Mouse (Mus musculus) midbrain, embryonic 11.5 days (tissue): ENCODE measurements at regions not wholly inside any gene's neighbourhood (a gene's known extent, or its start where the extent isn't known, plus 50 kb on each side); places are given as distances from the start of the nearest gene placed in this dataset.

ENCODE experiments used
- ATAC-seq: fragments of 200-750 bp; cut with Nextera tagmentation; 2 replicates; pipeline ENCODE4 v1.8.0; 2017; ENCODE audit warnings: moderate TSS enrichment, moderate library complexity; ENCODE audit not compliant: low FRiP score
- DNase-seq: peaks from one replicate; pipeline ENCODE4 v3.0.0; 2015; ENCODE audit warnings: low spot score; ENCODE audit errors: missing footprints
- H3K27ac ChIP-seq: fragments of 300-500 bp; sonication (generic); 2 replicates; pipeline ENCODE4 v1.5.1; 2014; ENCODE audit warnings: low read depth, low read length
- H3K27me3 ChIP-seq: fragments of 300-500 bp; sonication (generic); 2 replicates; pipeline ENCODE4 v1.6.1; 2014; ENCODE audit warnings: mild to moderate bottlenecking, low read length, moderate library complexity, mixed read lengths; ENCODE audit not compliant: control insufficient read depth, insufficient read depth
- H3K36me3 ChIP-seq: fragments of 300-500 bp; sonication (generic); 2 replicates; pipeline ENCODE4 v1.6.1; 2014; ENCODE audit warnings: mild to moderate bottlenecking, low read length, moderate library complexity, mixed read lengths; ENCODE audit not compliant: control insufficient read depth, insufficient read depth
- H3K4me1 ChIP-seq: fragments of 300-500 bp; sonication (generic); 2 replicates; pipeline ENCODE4 v1.6.1; 2014; ENCODE audit warnings: low read length; ENCODE audit not compliant: control insufficient read depth, insufficient read depth
- H3K4me2 ChIP-seq: fragments of 300-500 bp; sonication (generic); 2 replicates; pipeline ENCODE4 v1.6.1; 2014; ENCODE audit warnings: mild to moderate bottlenecking, moderate library complexity
- H3K4me3 ChIP-seq: fragments of 300-500 bp; sonication (generic); 2 replicates; pipeline ENCODE4 v1.5.1; 2014; ENCODE audit warnings: low read depth, low read length
- H3K9ac ChIP-seq: fragments of 300-500 bp; sonication (generic); 2 replicates; pipeline ENCODE4 v1.6.1; 2014; ENCODE audit warnings: low read length
- H3K9me3 ChIP-seq: fragments of 300-500 bp; sonication (generic); 2 replicates; pipeline ENCODE4 v1.6.1; 2016; ENCODE audit warnings: low read length; ENCODE audit not compliant: control insufficient read depth
- WGBS: fragments of 180-500 bp; shearing (Covaris S2); extraction: QIAGEN DNeasy Blood & Tissue Kit; methylation state at CpG from one replicate; pipeline ENCODE4 v1.1.7; 2014; 5-methylcytosine and 5-hydroxymethylcytosine counted together

GRCm38 (mm10) chr10:44708830-44709229 is 180.5 kb upstream of the Prdm1 start:
- ATAC-seq = no peak
- no peak overlapping the region for H3K27ac ChIP-seq

GRCm38 (mm10) chr10:44704143-44704542 is 175.8 kb upstream of the Prdm1 start:
- no peaks in the 10 kb centered on the region for H3K9me3 ChIP-seq
- no peaks in the 10 kb centered on the region for H3K4me1 ChIP-seq
- DNase-seq (no peak), ATAC-seq (no peak)
- H3K36me3 ChIP-seq = no peaks in the 10 kb centered on the region
- H3K4me2 ChIP-seq = no peak overlapping the region
- no peak overlapping the region for H3K27ac ChIP-seq
- H3K4me3 ChIP-seq = no peak overlapping the region
- no peaks in the 10 kb centered on the region for H3K27me3 ChIP-seq
- H3K9ac ChIP-seq = no peak overlapping the region
- WGBS = 87% methylated on average over 3 of the region's 3 CpGs

More at GRCm38 (mm10) chr10:44708830-44709229, 180.5 kb upstream of the Prdm1 start:
- Histone ChIP-seq H3K27me3 (no peaks in the 10 kb centered on the region), H3K36me3 (no peaks in the 10 kb centered on the region), H3K4me1 (no peaks in the 10 kb centered on the region), H3K4me2 (no peak overlapping the region), H3K4me3 (no peak overlapping the region), H3K9me3 (no peaks in the 10 kb centered on the region), H3K9ac (no peak overlapping the region)
- no peak for DNase-seq
- whole genome bisulfite sequencing = 92% methylated on average over 4 of the region's 4 CpGs

- Histone ChIP-seq H3K4me2 (no peak overlapping the region), H3K36me3 (no peaks in the 10 kb centered on the region), H3K9ac (no peak overlapping the region), H3K4me1 (no peaks in the 10 kb centered on the region), H3K9me3 (no peaks in the 10 kb centered on the region), H3K27ac (no peak overlapping the region), H3K4me3 (no peak overlapping the region), H3K27me3 (no peaks in the 10 kb centered on the region)
- ATAC-seq = no peak
- WGBS = 83% methylated on average over 5 of the region's 5 CpGs
- no peak for DNase-seq
Measured at GRCm38 (mm10) chr10:44702108-44702507, 173.8 kb upstream of the Prdm1 start.

- H3K4me3 ChIP-seq = no peak overlapping the region
- no peaks in the 10 kb centered on the region for H3K27me3 ChIP-seq
- DNase-seq (no peak), ATAC-seq (no peak)
- H3K9me3 ChIP-seq = no peaks in the 10 kb centered on the region
- no peaks in the 10 kb centered on the region for H3K36me3 ChIP-seq
- no peaks in the 10 kb centered on the region for H3K4me1 ChIP-seq
- no peak overlapping the region for H3K4me2 ChIP-seq
- 88% methylated on average over 11 of the region's 11 CpGs for WGBS
- H3K27ac ChIP-seq = no peak overlapping the region
- H3K9ac ChIP-seq = no peak overlapping the region
Measured at GRCm38 (mm10) chr10:44699988-44700537, 171.8 kb upstream of the Prdm1 start.

- Histone ChIP-seq H3K4me3 (no peak overlapping the region), H3K4me2 (no peak overlapping the region), H3K27me3 (no peaks in the 10 kb centered on the region), H3K9me3 (no peaks in the 10 kb centered on the region), H3K27ac (no peak overlapping the region), H3K4me1 (no peaks in the 10 kb centered on the region), H3K36me3 (no peaks in the 10 kb centered on the region), H3K9ac (no peak overlapping the region)
- ATAC-seq (no peak), DNase-seq (no peak)
- 74% methylated on average over 2 of the region's 2 CpGs for WGBS
Measured at GRCm38 (mm10) chr10:44697966-44698365, 169.7 kb upstream of the Prdm1 start.

DNA sequence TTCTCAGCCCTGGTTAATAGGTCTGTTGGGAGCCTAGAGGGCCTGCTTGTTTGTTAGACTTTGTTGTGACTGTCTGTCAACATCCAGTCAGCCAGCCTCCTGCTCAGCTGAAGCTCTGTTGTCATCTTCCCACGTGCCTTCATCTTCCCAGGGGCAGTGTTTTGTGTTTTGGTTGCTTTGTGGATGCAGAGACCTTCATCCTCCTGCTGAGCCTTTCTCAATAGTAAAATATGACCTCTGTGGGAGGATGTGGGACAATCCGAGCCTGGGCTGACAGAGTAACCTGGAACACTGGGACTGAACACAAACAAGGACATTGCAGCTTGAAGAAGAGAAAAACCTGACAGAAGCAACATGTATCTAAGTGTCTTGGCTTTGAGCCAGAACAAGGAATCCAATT is 168.7 kb upstream of the Prdm1 start:
- WGBS = 17% methylated on average over 2 of the region's 2 CpGs
- no peak for ATAC-seq
- Histone ChIP-seq H3K4me2 (no peak overlapping the region), H3K9me3 (no peaks in the 10 kb centered on the region), H3K4me3 (no peak overlapping the region), H3K9ac (no peak overlapping the region), H3K4me1 (no peaks in the 10 kb centered on the region), H3K27ac (no peak overlapping the region), H3K36me3 (no peaks in the 10 kb centered on the region), H3K27me3 (no peaks in the 10 kb centered on the region)
- DNase-seq = no peak

- Histone ChIP-seq H3K36me3 (no peaks in the 10 kb centered on the region), H3K4me2 (no peak overlapping the region), H3K27ac (no peak overlapping the region), H3K4me3 (no peak overlapping the region), H3K9ac (no peak overlapping the region), H3K9me3 (no peaks in the 10 kb centered on the region), H3K27me3 (no peaks in the 10 kb centered on the region), H3K4me1 (no peaks in the 10 kb centered on the region)
- WGBS = 85% methylated on average over 15 of the region's 15 CpGs
- DNase-seq (no peak), ATAC-seq (no peak)
Measured at GRCm38 (mm10) chr10:44691590-44692327, 163.5 kb upstream of the Prdm1 start.

GRCm38 (mm10) chr10:44688555-44688954 is 160.3 kb upstream of the Prdm1 start:
- DNase-seq (no peak), ATAC-seq (no peak)
- no peaks in the 10 kb centered on the region for H3K36me3 ChIP-seq
- no peaks in the 10 kb centered on the region for H3K4me1 ChIP-seq
- no peaks in the 10 kb centered on the region for H3K27me3 ChIP-seq
- H3K9me3 ChIP-seq = no peaks in the 10 kb centered on the region
- WGBS = 90% methylated on average over 3 of the region's 3 CpGs
- H3K27ac ChIP-seq = no peak overlapping the region
- H3K9ac ChIP-seq = no peak overlapping the region
- no peak overlapping the region for H3K4me2 ChIP-seq
- H3K4me3 ChIP-seq = no peak overlapping the region

DNA sequence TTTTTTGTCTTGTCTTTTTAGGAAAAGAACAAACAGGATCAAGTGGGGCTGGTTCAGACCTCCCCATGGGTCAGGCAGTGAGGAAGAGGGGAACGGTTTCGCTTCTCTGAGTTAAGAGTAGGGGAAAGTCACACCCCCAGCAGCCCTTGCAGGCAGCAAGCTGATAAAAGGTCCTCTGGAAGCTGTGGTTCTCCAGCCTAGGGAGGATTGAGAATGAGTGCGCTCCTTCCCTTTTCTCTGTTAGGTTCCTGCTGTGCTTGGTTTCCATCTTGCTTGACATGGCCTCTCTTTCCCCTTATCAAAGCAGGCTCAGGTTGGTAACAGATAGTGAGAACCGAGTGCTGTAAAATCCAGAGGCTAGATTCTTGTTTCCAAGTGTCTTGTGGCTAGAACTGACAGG is 157.8 kb upstream of the Prdm1 start:
- no peak overlapping the region for H3K4me2 ChIP-seq
- no peaks in the 10 kb centered on the region for H3K4me1 ChIP-seq
- no peaks in the 10 kb centered on the region for H3K27me3 ChIP-seq
- no peaks in the 10 kb centered on the region for H3K36me3 ChIP-seq
- DNase-seq (no peak), ATAC-seq (no peak)
- no peak overlapping the region for H3K9ac ChIP-seq
- H3K9me3 ChIP-seq = no peaks in the 10 kb centered on the region
- no peak overlapping the region for H3K27ac ChIP-seq
- 73% methylated on average over 4 of the region's 4 CpGs for WGBS
- H3K4me3 ChIP-seq = no peak overlapping the region
